Mouse (Mus musculus) heart, adult 8-10 months (tissue): Measurements from ENCODE around the gene Abcf2. TPM values are rescaled to one million over a fixed set of nuclear protein-coding genes. Genes with fewer than 3 reads are reported as not detected.

ENCODE experiments used
- DNase-seq: peaks from one replicate; pipeline ENCODE4 v3.0.0; 2022; ENCODE audit warnings: low spot score
- total RNA-seq, 4 experiments: library from RNA; stranded (reverse); gene quantifications; 2 replicates each; pipeline ENCODE4 v1.2.4; 2022

Abcf2 gene
- total RNA-seq = 10 to 100 TPM; 53.6 to 60.6 (median 56.2) TPM

DNA sequence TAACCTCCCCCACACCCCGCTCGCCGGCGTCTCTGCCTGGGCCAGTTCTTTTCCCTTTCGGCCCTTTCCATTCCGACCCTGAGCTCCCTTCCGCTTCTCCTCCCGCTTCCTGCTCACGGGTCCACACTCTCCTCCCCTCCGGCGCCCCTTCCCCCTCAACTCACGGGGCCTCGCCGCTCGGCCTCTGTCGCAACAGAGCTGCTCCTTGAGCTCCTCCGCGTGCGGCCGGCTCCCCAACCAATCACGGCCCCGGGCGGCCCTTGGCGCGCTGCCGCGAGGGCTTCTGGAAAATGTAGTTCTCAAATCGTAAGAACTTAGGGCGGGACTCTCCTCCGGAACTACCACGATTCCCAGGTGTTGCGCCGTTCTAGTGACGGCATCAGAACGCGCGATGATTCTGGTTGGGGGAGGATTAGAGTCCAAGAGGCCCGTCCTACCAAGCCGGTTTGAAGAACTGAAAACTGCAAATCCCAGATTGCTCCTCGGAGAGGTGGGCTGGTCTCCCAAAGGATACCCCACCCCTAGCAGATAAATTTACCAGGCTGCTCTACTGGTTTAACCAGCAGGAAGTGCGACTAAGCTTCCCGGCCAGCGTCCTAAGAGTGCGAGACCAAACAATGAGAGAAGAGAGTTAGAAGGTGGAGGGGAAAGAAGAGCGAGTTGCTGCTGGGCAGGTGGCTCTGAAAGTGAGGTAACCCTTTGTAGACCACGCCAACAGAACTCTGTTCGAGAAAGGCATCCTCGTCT, at the start of gene Abcf2:
TSS of gene Abcf2 (minus strand) at position 285 of the 747 bp plus-strand sequence.
- DNase-seq = peak; percentile 100

DNA sequence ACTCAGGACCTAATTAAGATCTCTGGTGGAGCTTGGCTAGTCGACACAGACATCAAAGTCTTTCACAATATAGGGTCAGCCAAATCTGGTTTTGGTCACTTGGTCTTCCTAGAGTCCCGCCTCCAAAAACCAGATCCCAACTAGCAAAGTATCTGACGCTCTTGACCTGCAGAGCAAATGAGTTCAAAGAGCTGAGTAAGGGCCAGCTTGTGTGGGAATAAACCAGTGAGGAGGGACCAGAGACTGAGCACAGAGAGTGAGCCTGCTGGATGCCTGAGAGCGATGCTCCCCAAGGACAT, 47.5 kb upstream of the Abcf2 start:
- no peak for DNase-seq

DNA sequence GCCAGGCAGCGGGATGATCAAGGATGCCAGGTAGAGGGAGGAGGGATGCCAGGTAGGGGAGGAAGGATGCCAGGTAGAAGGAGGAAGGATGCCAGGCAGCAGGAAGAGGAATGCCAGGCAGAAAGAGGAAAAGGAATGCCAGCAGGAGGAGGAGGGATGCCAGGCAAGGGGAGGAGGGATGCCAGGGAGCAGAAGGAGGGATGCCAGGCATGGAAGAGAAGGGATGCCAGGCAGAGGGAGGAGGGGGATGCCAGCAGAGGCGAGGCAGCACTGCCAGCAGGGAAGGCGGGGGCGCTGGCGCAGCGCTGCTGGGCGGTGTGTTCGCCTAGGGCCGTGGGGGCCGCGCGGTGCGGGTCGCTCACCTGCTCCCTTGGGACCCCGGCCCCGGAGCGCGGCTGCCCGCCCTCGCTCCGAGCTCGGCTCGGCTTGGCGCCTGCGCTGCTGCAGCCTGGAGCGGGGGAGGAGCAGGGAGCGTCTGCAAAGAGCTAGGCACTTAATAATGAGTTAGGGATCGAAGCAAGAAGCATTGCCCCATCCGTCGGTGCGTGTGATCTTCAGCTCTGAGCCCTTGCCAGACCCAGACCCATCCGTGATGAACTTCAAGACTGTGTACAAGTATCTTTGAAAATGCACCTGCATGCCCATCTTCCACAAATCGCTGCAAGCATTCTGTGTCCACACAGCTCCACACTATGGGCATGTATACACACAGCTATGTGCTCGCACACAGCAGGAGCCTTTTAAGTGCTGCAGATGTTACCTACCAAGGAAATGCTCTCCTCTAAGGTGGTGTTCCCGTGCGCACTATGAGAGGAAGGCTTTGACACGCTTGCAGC, 46.9 kb upstream of the Abcf2 start, which contains the start of gene Smarcd3:
TSS of gene Smarcd3 (minus strand) at position 426 of the 836 bp plus-strand sequence.
- DNase-seq = no peak

DNA sequence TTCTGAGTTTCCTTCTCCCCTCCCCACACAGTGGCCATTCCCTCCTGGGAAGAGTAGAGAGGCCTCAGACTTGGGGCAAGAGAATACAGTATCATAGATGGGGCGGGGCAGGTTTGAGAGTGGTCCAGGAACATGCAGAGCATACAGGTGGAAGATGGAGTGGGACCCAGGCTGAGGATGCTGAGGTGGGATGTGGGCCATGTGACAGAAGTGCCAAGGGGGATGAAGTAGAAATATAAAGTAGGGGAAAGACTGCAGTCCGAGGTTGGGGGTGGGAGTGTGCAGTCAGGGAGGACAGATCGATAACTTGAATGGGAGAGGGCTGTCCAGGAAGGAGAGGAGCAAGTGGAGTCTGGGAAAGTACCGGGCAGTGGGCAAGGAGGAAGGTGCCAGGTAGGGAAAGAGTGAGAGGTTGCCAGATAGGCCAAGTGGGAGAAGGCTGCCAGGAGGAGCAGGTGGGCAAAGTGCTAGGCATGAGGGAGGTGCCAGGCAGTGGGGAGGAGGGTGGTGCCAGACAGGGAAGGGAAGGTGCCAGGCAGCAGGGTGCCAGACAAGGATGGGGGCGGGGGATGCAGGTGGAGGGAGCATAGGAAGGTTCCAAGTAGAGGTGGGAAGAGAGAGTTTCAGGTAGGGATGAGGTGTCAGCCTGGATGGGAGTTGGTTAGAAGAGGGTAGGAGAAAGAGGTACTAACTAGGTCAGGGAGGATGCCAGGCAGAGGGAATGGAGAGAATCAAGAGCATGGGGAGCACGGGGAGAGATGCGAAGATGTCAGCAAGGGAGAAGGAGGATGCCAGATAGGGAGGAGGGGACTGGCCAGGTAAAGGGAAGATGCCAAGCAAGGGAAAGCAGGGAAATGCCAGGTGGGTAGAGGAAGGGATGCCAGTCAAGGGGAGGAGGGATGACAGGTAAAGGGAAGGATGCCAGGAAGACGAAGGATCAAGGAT, 46.0 kb upstream of the Abcf2 start:
- DNase-seq = no peak

DNA sequence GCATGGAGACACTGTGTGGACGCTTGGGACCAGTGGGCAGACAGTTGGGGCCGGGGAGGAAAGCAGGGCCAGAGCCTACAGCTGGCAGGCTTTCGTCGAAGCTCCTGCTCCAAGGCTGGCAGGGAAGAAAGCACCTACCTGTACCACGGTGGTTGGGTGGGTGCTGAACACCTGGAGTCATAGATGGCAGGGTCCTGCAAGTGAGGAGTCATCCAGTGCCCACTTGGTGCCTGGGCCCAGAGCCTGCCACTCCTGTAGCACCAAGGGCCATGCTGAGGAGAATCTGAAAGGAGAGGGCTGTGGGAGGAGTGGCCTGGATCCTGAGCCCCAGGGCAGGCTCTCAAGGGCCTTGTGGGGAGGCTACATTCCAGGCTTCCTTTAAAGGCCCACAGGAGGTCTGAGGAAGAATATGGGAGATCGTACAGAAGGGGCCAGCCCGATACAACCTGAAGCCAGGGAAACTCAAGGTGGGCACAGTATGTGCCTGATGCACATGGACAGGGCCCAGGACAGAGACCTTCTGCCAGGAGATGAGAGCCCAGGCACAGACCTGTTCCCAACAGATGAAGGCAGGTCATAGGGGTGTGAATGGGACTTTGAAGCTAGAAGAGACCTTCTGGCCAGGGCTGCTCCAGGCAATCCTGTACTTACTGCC, 45.2 kb upstream of the Abcf2 start:
- no peak for DNase-seq

DNA sequence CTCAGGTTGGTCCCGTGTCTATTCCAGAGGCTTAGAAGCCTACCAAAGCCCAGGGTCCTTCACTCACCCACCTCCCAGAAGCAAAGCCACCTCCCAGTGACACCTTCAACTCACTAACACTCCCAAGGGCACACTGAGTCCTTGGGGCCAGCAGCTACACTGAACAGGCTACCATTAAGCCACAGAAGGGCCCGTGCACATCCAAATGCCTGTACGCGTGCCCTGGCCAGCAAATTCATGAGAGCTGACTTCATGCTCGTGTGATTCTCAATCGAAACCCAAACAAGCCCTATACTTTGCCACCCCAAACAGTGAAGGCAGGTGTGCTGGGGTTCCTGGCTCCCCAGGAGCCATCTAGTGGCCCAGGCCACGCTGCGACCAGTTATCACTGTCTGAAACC, 43.4 kb upstream of the Abcf2 start:
- no peak for DNase-seq

DNA sequence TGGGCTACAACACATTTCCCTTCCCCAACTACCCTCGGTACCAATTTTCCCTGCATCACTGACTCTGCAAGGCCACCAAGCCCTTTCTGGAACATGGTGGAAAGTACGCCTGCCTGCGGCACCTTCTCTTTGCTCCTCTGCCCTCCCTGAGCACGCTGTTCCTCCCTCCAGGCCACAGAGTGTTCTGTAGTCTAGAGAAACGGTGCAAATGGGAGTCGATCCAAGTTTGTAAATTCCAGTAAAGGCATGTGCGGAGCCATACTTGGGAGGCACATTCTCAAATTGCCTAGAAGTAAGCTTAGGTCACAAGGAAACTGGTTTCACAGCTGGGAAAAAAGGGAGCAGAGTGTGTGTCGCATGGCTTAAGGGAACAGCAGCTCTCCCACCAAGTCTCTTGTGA, 42.8 kb upstream of the Abcf2 start:
- no peak for DNase-seq

DNA sequence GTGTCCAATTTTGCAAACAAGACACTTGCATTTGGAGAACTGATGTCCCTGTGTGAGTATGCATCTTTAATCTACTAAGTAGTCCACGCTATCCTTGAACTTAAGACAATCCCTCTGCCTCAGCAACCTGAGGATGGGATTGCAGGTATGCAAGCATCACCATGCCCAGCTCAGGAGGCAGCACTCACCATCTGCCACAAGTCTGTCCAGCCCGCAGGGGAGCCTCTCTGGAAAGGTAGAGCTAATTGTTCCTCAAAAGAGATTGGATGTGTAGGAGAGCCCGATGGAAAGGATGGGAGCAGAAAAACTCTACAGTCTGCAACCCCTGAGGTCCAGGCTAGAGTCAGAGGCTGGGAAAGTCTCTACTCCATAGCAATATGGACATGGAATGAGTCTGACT, 41.7 kb upstream of the Abcf2 start:
- no peak for DNase-seq

DNA sequence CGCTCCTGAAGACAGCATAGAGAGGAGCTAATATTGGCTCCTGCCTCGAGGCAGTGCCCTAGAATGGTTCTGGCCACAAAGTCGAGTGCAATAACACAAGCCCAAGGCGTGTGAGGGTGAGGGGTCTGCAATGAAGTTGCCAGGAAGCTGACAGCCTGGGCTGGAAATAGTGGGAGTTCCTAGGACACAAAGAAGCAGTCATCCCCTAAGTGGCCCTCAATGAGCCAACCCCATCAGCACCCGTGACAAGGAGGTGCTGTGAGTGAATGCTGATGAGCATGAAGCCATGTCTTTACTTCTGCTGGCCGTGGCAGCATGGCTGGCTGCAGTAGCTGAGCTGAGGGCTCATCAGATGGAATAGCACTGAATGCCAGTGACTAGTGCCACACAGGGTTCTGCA, 37.8 kb upstream of the Abcf2 start:
- no peak for DNase-seq

DNA sequence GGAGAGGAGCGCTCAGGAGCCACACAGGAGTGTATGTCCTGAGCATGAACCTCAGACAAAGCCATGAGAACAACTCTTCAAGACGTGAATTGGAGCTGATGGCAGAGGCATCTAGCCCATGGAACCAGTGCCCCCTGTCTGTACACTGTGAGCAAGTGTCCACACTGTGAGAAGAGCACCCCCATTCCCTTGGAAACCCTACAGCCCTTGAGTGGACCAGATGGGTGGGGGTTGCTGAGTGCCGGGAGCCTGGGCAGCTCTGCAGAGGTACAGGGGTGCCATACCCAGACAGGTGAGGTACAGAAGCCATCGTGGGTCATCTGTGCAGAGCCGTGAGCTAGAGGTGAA, 35.0 kb upstream of the Abcf2 start:
- DNase-seq = no peak

DNA sequence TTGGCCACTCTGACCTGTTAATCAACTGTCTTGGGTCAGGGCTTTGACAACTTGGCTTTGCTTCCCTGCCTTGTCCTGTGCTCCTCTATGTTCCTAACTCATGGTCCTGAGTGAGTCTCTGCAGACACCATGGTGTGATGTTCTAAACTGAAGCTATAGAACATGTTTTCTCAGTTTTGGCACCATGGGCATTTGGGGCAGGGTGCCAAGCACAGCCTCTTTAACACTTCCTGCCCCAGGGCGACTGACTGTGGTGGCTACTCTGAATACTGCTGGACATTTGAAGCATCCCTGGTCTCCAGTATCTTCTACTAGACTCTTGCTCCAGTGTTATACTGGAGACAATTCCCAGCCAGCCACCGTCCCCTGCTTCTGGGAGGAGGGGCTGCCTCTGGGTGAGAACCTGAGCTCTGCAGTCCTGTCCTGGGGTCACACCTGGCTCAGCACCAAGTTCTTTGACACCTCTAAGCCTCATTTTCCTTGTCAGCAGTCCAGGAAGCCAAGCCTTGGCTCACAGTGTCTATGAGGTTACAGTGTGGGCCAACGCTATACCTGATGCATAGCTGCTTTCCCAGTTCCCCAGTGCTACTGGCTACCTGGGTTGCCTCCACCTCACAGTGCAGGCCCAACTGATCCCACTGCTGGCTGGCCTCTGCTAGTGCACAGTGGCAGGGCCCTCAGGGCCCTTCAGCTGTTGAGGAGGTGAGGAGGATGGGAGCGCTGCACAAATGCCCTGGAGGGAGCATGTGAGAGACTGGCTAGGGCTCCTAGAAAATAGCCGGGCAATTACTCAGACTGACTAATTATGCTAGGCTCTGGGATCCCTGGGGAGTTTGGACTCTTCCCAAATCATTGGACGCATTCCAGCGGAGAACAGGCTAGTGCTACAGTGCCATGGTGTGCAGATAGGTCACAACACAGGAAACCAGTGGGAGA, 34.4 kb upstream of the Abcf2 start:
- DNase-seq = no peak

DNA sequence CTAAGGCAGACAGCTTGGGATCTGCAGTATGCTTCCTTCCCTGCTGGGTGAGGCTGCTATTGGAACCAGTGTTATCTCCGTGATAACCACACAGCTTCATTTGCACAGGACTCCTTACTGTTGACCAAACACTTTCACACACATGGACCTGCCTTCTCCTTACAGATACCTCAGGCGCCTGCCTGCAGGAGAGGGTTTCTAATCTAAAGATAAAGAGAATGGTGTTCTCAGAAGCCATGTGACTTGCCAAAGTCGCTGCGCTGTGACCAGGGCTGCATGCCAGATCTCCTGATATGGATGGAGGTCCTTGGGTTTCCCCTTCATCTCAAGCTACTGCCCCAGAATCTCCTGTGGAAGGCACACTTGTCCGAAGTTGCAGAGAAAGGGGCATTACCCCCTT, 32.1 kb upstream of the Abcf2 start:
- no peak for DNase-seq

DNA sequence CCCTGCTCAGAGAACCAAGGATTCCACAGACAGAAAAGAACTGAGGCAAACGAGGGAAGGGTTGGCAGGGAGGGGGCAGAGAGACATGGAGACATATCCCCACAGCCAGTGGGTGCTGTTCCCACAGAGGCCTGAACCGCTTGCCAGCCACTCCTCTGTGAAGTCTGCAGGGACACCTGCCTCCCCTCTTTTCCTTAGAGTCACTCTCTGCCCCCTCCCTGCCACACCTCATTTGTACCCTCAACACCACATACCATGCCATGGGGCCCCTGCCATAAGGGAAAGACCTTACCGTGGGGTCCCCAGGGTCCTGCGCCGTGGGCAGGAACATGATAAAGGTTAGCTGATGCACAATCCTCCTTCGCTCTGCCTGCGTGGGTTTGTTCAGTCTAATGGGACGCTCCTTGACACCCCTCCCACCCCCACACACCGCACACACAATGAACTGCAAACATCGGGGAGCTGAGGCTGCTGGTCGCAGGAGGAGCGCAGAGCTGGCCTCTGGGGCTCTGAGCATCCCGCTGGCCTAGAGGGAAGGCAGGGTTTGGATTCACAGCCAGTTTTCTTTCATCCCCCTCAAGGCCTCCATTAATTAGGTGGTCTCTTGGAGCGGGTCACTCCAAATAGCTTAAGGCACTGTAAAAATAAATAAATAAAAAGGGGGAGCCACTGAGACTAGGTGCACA, 28.9 kb upstream of the Abcf2 start:
- DNase-seq = no peak

DNA sequence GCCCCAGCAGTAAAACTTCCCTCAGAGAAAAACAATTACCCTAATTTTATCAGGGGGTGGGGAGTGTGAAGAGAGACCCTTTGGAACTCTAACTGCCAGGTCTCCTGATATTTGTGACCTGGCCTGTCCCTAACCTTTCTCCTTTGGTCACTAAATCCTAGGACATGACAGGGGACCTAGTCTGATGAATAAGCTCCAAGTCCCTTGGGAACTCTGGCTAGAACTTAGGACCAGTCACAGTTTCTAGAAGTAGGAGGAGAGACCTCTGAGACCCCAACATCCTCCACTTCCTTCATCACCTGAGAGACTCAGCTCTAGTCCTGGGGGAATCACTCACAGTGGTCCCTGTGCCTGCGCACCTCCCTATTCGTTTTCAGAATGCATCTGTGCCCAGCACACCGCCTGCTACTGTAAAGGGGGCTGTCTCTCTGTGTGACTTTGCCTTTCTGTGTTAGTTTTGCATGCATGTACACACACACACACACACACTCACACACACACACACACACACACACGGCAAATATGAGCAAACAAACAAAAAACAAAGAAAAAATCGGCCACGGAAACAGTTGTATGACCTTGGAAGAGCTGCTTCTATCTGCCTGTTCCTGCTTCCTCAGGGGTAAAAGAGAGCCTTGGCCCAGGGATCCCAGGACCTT, 28.2 kb upstream of the Abcf2 start:
- DNase-seq = no peak

DNA sequence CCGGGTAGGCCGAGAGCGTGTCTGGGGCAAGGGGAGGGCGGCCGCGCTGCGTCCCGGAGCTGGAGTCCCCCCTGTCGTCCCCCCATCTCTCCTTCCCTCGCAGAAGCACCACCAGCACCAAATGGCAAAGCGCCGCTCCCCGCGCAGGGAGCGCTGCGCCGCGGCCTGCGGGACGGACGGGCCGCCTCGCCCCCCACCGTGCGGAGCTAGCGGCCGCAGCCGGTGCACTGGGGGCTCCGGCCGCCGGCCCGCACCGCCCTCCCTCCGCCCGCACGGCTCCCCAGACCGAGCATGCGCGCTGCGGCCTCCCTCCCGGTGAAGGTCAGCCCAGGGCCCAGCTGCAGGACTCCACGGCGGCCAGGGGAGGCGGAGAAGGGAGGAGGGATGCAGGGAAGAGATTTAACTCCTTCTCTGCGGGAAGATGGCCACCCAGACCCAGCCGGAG, 27.4 kb upstream of the Abcf2 start:
- peak; percentile 91 for DNase-seq

DNA sequence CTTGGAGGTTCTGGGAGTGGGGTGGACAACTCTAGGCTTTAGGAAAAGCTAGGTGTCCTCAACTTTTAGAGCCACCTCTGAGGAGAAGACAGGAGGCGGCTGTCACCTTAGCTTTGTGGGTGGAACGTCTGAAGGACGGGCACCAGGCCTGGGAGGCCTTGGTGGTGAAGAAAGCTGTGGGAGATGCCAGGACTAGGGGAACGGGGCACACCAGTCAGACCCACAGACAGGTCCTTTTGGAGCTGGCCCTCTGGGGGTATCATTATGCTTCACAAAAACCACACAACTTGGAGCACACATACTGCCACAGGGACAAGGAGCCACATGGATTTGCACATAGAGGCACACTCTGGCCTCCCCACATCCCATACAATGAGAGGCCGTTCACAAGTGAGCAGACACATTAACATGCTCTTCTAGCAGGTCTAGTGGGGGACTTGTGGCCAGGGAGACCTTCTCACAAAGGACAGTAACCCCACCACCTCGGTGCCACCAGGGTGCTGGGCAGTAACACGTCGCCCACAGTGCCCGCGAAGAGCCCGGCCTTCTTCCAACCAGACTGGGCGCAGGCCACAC, 26.9 kb upstream of the Abcf2 start:
- no peak for DNase-seq

DNA sequence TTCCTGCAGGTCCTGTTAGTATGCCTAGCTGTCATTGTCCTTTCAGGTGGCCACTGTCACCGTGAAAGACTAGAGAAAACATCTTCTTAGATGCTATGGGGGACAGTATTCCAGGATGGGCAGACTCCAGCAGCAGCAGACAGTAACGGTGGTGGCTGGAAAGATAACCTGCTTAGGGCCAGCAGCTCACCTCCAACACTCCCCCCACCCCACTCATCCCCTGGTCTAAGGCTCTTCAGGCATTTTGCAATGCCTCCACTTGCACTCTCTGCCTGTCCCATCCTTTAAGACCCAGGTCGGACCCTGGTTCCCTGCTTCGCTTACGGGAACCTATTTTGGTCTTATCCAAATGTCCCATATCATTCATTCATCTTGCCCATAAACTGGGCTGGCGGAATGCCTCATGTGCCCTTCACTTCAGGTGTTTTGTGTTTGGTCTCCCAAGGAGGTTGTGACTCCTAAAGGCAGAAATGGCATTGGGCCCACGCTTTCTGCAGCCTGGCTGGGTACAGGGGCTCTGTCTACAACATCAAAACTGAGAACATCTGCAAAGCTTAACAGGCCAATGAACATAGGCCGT, 26.3 kb upstream of the Abcf2 start:
- no peak for DNase-seq

DNA sequence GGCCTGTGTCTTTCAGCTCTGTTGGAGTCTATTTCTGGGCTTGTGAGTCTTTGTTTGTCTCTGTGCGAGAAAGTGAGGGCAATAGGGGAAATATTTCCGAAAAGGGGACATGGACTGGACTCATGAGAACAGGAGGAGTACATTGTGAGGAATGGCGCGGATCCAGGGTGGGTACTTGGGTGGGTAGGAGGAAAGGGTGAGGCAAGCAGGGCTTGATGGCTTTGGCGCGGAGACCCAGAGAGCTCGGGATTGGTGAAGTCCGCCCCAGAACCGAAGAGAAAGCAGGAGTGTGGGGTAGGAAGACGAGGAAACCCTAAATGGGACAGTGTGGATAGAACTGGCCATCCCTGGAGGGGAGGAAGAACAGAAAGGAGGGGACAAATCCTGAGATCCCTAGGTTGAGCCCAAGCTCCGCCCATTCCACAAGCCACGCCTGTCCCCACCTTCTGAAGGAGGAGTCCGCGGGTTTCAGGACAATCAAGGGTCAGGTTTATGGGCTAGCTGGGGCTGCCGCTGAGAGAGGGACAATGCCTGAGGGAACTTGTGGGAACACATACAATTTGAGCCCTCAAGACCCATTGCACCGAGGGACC, 25.6 kb upstream of the Abcf2 start:
- peak; percentile 94 for DNase-seq
